Mouse (Mus musculus) myocyte (in vitro differentiated cells): ENCODE measurements at regions not wholly inside any gene's neighbourhood (a gene's known extent, or its start where the extent isn't known, plus 50 kb on each side); places are given as distances from the start of the nearest gene placed in this dataset.

Source experiments
- CEBPB ChIP-seq: IDR thresholded peaks from 2 replicates; pipeline ENCODE4 v1.6.1; 2011; ENCODE audit warnings: mild to moderate bottlenecking, moderate library complexity; ENCODE audit not compliant: poor library complexity, insufficient read depth, severe bottlenecking
- MAX ChIP-seq: IDR thresholded peaks from one replicate; pipeline ENCODE4 v1.6.1; 2011; ENCODE audit warnings: low read depth, mild to moderate bottlenecking, control low read depth
- MYOG ChIP-seq, 3 experiments: IDR thresholded peaks; one replicate each; pipeline ENCODE4 v1.6.1; 2011; ENCODE audit warnings: control low read depth in 2 of 3, low read depth in 2 of 3, mild to moderate bottlenecking in 2 of 3; ENCODE audit not compliant: insufficient read length in 2 of 3, control insufficient read depth in 1 of 3, insufficient read depth in 1 of 3
- POLR2A ChIP-seq: IDR thresholded peaks from one replicate; pipeline ENCODE4 v1.6.1; 2011; ENCODE audit warnings: low read depth, mild to moderate bottlenecking, control low read depth, moderate library complexity; ENCODE audit not compliant: insufficient read length
- USF1 ChIP-seq: IDR thresholded peaks from one replicate; pipeline ENCODE4 v1.6.1; 2011; ENCODE audit warnings: low read depth, mild to moderate bottlenecking, control low read depth, moderate library complexity

- no peak for TF ChIP-seq USF1
- no peak for TF ChIP-seq POLR2A
- TF ChIP-seq CEBPB = no peak
- no peak for TF ChIP-seq MAX
- TF ChIP-seq MYOG (IDR thresholded peaks at IDR 0.05; ENCODE audit: control insufficient read depth in 1 of 3, insufficient read depth in 1 of 3, insufficient read length in 2 of 3, low read depth in 2 of 3) = no peak
Measured at GRCm38 (mm10) chr12:106841996-106842395, 646.4 kb upstream of the 3110018I06Rik start.
